ENCODE assay signal across 24 mouse cellular contexts in genomic region chr10:25032625-25033024, GRCm38 (mm10).
"Had no signal": no experiment of that assay in that cellular context is flagged by ENCODE, and none has a peak within 500 bp of the region (broad histone marks: within the 10 kb centered on the region; RNA-seq: fewer than 3 reads in every experiment).

No protein-coding gene starts in this region.

- H3K27ac ChIP-seq: gastrocnemius, adult 2 months; heart, embryonic 10.5 days; hindbrain, embryonic 10.5 days; hindbrain, embryonic 12.5 days; hindbrain, embryonic 14.5 days; intestine, embryonic 15.5 days; kidney, embryonic 15.5 days; layer of hippocampus, adult 2 months; left cerebral cortex, adult 2 months; limb, embryonic 10.5 days; limb, embryonic 12.5 days; liver, embryonic 13.5 days; liver, embryonic 15.5 days had no signal

- H3K4me3 ChIP-seq: gastrocnemius, adult 2 months; heart, embryonic 10.5 days; heart, embryonic 12.5 days; hindbrain, embryonic 10.5 days; hindbrain, embryonic 12.5 days; intestine, embryonic 15.5 days; kidney, embryonic 15.5 days; layer of hippocampus, adult 2 months; left cerebral cortex, adult 2 months; limb, embryonic 10.5 days; limb, embryonic 12.5 days; liver, embryonic 13.5 days; liver, embryonic 15.5 days had no signal

- H3K4me2 ChIP-seq: heart, embryonic 12.5 days; hindbrain, embryonic 12.5 days; hindbrain, embryonic 14.5 days; intestine, embryonic 15.5 days; kidney, embryonic 15.5 days; limb, embryonic 12.5 days; liver, embryonic 11.5 days; liver, embryonic 13.5 days; liver, embryonic 15.5 days had no signal

- H3K9ac ChIP-seq: heart, embryonic 12.5 days; hindbrain, embryonic 12.5 days; hindbrain, embryonic 14.5 days; intestine, embryonic 15.5 days; kidney, embryonic 15.5 days; limb, embryonic 12.5 days; liver, embryonic 13.5 days; liver, embryonic 15.5 days had no signal

- H3K4me1 ChIP-seq: heart, embryonic 10.5 days; heart, embryonic 12.5 days; intestine, embryonic 15.5 days; kidney, embryonic 15.5 days; limb, embryonic 10.5 days; limb, embryonic 12.5 days; liver, embryonic 13.5 days; liver, embryonic 15.5 days had no signal

- H3K36me3 ChIP-seq: heart, embryonic 10.5 days; heart, embryonic 12.5 days; hindbrain, embryonic 10.5 days; hindbrain, embryonic 12.5 days; intestine, embryonic 15.5 days; kidney, embryonic 15.5 days; limb, embryonic 10.5 days; limb, embryonic 12.5 days; liver, embryonic 13.5 days; liver, embryonic 15.5 days had no signal

- DNase-seq: gastrocnemius, adult 2 months; gastrocnemius, postnatal 10 days; gastrocnemius, postnatal 25 days; heart, postnatal 10 days; heart, postnatal 4 days; kidney, adult 18-20 months; kidney, adult 8-10 months; kidney, postnatal 25 days; kidney, postnatal 4 days; liver; liver, embryonic 13.5 days had no signal

- H3K9me3 ChIP-seq: heart, embryonic 10.5 days; hindbrain, embryonic 12.5 days; intestine, embryonic 15.5 days; limb, embryonic 10.5 days; liver, embryonic 13.5 days; liver, embryonic 15.5 days had no signal

- H3K27me3 ChIP-seq: heart, embryonic 12.5 days; hindbrain, embryonic 12.5 days; intestine, embryonic 15.5 days; kidney, embryonic 15.5 days; limb, embryonic 12.5 days; liver, embryonic 13.5 days; liver, embryonic 15.5 days had no signal
